Mouse (Mus musculus) lung, postnatal 0 days (tissue): ENCODE measurements at regions not wholly inside any gene's neighbourhood (a gene's known extent, or its start where the extent isn't known, plus 50 kb on each side); places are given as distances from the start of the nearest gene placed in this dataset.
A peak's percentile ranks its signal among the peaks of the same experiment; 100 is the strongest.

ENCODE experiments used
- ATAC-seq: fragments of 200-750 bp; cut with Nextera tagmentation; 2 replicates; pipeline ENCODE4 v1.8.0; 2017; ENCODE audit warnings: moderate library complexity
- DNase-seq: peaks from one replicate; pipeline ENCODE4 v3.0.0-alpha.2; 2016; ENCODE audit warnings: low spot score
- H3K27ac ChIP-seq: fragments of 300-500 bp; sonication (generic); 2 replicates; pipeline ENCODE4 v1.5.1; 2014; ENCODE audit warnings: antibody characterized with exemption, mild to moderate bottlenecking, low read length, mixed read lengths
- H3K27me3 ChIP-seq: fragments of 300-500 bp; sonication (generic); replicated peaks from 2 replicates; pipeline ENCODE4 v1.6.1; 2014; ENCODE audit warnings: low read length, mixed read lengths; ENCODE audit not compliant: insufficient read depth
- H3K36me3 ChIP-seq: fragments of 300-500 bp; sonication (generic); 2 replicates; pipeline ENCODE4 v1.6.1; 2014; ENCODE audit warnings: low read length, mixed read lengths; ENCODE audit not compliant: insufficient read depth
- H3K4me1 ChIP-seq: fragments of 300-500 bp; sonication (generic); 2 replicates; pipeline ENCODE4 v1.6.1; 2014; ENCODE audit warnings: antibody characterized with exemption, low read depth, low read length, mixed read lengths; ENCODE audit not compliant: insufficient read depth
- H3K4me2 ChIP-seq: fragments of 300-500 bp; sonication (generic); replicated peaks from 2 replicates; pipeline ENCODE4 v1.6.1; 2014; ENCODE audit warnings: low read depth, mild to moderate bottlenecking, low read length, moderate library complexity, mixed read lengths
- H3K4me3 ChIP-seq: fragments of 300-500 bp; sonication (generic); 2 replicates; pipeline ENCODE4 v1.5.1; 2014; ENCODE audit warnings: low read depth, low read length
- H3K9ac ChIP-seq: fragments of 300-500 bp; sonication (generic); replicated peaks from 2 replicates; pipeline ENCODE4 v1.6.1; 2014; ENCODE audit warnings: low read depth, mild to moderate bottlenecking
- H3K9me3 ChIP-seq: fragments of 300-500 bp; sonication (generic); 2 replicates; pipeline ENCODE4 v1.6.1; 2016; ENCODE audit warnings: low read length, mixed read lengths
- CTCF ChIP-seq: IDR thresholded peaks from 2 replicates; pipeline ENCODE4 v1.5.1; 2016; ENCODE audit warnings: antibody characterized with exemption, mild to moderate bottlenecking
- EP300 ChIP-seq: IDR thresholded peaks from 2 replicates; pipeline ENCODE4 v1.6.1; 2016; ENCODE audit warnings: antibody characterized with exemption, mild to moderate bottlenecking, control low read depth
- WGBS: fragments of 180-500 bp; shearing (Covaris S2); extraction: QIAGEN DNeasy Blood & Tissue Kit; methylation state at CpG from one replicate; pipeline ENCODE4 v1.1.7; 2014; 5-methylcytosine and 5-hydroxymethylcytosine counted together

GRCm38 (mm10) chr7:70669065-70669464, 302.5 kb upstream of the Nr2f2 start:
- Histone ChIP-seq H3K4me2 (no peak overlapping the region), H3K36me3 (no peaks in the 10 kb centered on the region), H3K9ac (no peak overlapping the region), H3K4me1 (no peaks in the 10 kb centered on the region), H3K9me3 (no peaks in the 10 kb centered on the region), H3K4me3 (no peak overlapping the region), H3K27me3 (no peaks in the 10 kb centered on the region), H3K27ac (no peak overlapping the region)
- no peak for TF ChIP-seq EP300
- TF ChIP-seq CTCF = no peak
- WGBS = 75% methylated on average over 2 of the region's 2 CpGs
- DNase-seq (no peak), ATAC-seq (no peak)

- TF ChIP-seq CTCF (no peak), EP300 (no peak)
- H3K4me2 ChIP-seq = no peak overlapping the region
- no peak overlapping the region for H3K4me3 ChIP-seq
- 80% methylated on average over 5 of the region's 5 CpGs for WGBS
- H3K4me1 ChIP-seq = no peaks in the 10 kb centered on the region
- no peaks in the 10 kb centered on the region for H3K27me3 ChIP-seq
- ATAC-seq = no peak
- H3K9ac ChIP-seq = no peak overlapping the region
- no peak for DNase-seq
- H3K36me3 ChIP-seq = no peaks in the 10 kb centered on the region
- H3K27ac ChIP-seq = no peak overlapping the region
- H3K9me3 ChIP-seq = no peaks in the 10 kb centered on the region
These were observed 293.6 kb upstream of the Nr2f2 start for GRCm38 (mm10) chr7:70660162-70660561.

DNA sequence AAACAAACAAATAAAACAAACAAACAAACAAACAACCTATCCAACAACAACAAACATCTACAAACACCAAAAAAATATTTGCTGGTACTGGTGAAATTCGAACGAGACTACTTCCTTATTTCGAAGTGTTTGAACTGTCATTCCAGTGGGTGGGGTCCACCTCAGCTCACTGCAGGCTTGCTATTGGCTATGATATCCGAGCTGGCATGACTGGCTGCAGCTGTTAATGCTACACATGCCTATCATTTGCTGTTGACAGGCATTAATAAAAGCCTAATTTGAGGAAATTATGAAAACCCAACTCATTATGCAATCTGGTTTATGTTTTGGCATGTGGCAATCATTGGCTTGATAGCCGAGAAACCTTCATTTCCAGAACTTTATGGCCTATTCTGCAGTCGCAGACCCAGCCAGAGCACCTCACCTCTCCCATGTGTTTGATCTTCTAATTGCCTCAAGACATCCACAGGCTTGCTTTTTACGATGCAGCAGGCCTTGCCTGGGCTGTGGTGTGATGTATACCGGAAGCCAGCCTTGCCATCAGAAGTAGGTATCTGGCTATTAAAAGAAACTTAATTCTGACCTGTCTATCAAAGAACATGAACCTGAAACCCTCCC, 283.3 kb upstream of the Nr2f2 start:
- no peak overlapping the region for H3K4me2 ChIP-seq
- no peak for TF ChIP-seq CTCF
- TF ChIP-seq EP300 = no peak
- H3K27ac ChIP-seq = no peak overlapping the region
- H3K4me3 ChIP-seq = no peak overlapping the region
- 59% methylated on average over 8 of the region's 8 CpGs for WGBS
- no peaks in the 10 kb centered on the region for H3K4me1 ChIP-seq
- no peaks in the 10 kb centered on the region for H3K9me3 ChIP-seq
- DNase-seq = no peak
- H3K9ac ChIP-seq = no peak overlapping the region
- no peaks in the 10 kb centered on the region for H3K36me3 ChIP-seq
- no peak for ATAC-seq
- H3K27me3 ChIP-seq = no peaks in the 10 kb centered on the region

DNA sequence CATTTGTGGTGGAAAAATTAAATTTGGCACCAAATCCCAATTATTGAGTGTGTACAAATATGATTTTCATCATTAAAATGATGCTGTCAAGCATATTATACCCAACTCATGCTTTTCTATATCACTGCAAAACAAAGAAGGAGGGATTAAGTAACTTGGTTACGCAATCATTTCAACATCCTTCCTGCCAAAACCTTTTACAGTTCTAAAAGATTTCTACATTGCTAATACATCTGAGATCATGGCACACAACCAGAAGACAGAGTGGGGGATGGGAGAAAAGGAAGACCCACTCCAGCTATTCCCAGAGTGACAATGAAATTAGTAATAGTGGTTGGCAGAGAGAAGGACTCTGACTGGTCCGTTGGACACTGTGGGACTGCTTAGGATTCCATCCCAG, 280.3 kb upstream of the Nr2f2 start:
- Histone ChIP-seq H3K27me3 (no peaks in the 10 kb centered on the region), H3K27ac (no peak overlapping the region), H3K9me3 (no peaks in the 10 kb centered on the region), H3K4me3 (no peak overlapping the region), H3K4me1 (0 out of 2 replicates have a peak, but pooled peaks cover 5% of the 10 kb centered on the region), H3K36me3 (no peaks in the 10 kb centered on the region), H3K9ac (no peak overlapping the region), H3K4me2 (no peak overlapping the region)
- ATAC-seq = no peak; the same call in 1 of the 2 replicates
- DNase-seq = peak; percentile 75
- no peak for TF ChIP-seq CTCF
- TF ChIP-seq EP300 = no peak
- 69% methylated on average over 2 of the region's 2 CpGs for WGBS

DNA sequence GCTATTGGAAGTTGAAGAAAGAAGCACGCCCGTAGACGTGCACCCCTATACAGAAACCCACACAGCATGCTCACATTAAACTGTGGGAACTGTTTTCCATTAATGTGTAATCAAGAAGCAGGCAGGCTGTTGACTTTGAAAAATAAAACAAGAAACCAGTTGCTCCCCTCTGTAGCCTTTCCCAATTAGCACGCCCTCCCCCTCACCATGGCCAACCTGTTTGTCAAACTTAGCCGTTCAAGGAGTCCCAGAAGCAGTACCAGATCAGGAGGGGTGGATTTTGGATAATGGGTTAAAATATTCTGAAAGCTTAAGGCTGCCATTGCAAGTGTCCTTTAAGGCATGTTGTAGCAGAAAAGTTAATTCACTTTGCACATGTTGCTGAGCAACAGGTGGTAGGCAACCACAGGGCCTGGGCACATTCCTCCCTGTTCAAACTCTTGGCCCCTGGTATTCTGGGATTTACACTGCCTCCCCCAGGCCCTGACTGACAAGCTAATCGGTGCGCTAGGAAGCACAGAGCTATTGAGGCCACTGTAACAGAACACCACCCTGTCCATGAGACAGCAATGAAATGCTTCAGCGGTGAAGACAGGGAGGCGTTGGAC, 277.3 kb upstream of the Nr2f2 start:
- no peak overlapping the region for H3K27ac ChIP-seq

GRCm38 (mm10) chr7:70643055-70643454, 276.5 kb upstream of the Nr2f2 start:
- TF ChIP-seq CTCF = no peak
- no peak for TF ChIP-seq EP300
- no peak for ATAC-seq

More for the DNA sequence above, 277.3 kb upstream of the Nr2f2 start:
- Histone ChIP-seq H3K27me3 (no peaks in the 10 kb centered on the region), H3K4me2 (no peak overlapping the region), H3K4me3 (no peak overlapping the region), H3K9me3 (no peaks in the 10 kb centered on the region), H3K36me3 (no peaks in the 10 kb centered on the region), H3K4me1 (0 out of 2 replicates have a peak, but pooled peaks cover 5% of the 10 kb centered on the region), H3K9ac (no peak overlapping the region)
- peak; percentile 56 for ATAC-seq
- TF ChIP-seq CTCF (no peak), EP300 (no peak)
- WGBS = 51% methylated on average over 9 of the region's 9 CpGs
- peak; percentile 47 for DNase-seq

More at GRCm38 (mm10) chr7:70643055-70643454, 276.5 kb upstream of the Nr2f2 start:
- Histone ChIP-seq H3K4me1 (0 out of 2 replicates have a peak, but pooled peaks cover 5% of the 10 kb centered on the region), H3K4me3 (no peak overlapping the region), H3K27ac (no peak overlapping the region), H3K4me2 (no peak overlapping the region), H3K27me3 (no peaks in the 10 kb centered on the region), H3K9ac (no peak overlapping the region), H3K9me3 (no peaks in the 10 kb centered on the region), H3K36me3 (no peaks in the 10 kb centered on the region)
- no peak for DNase-seq
- 93% methylated on average over 1 of the region's 1 CpGs for WGBS
